Mouse (Mus musculus) lung, adult 2 months (tissue): ENCODE data around the gene Lmtk2.

Source experiments
- CTCF ChIP-seq: fragments of 200-500 bp; IDR thresholded peaks from 2 replicates; pipeline ENCODE4 v1.5.1; 2011; ENCODE audit warnings: mild to moderate bottlenecking, low read length, control low read depth; ENCODE audit not compliant: insufficient read depth
- POLR2A ChIP-seq: fragments of 200-500 bp; IDR thresholded peaks from 2 replicates; pipeline ENCODE4 v1.6.1; 2011; ENCODE audit warnings: low read depth, mild to moderate bottlenecking, control low read depth, low read length, borderline replicate concordance; ENCODE audit errors: extremely low read depth

DNA sequence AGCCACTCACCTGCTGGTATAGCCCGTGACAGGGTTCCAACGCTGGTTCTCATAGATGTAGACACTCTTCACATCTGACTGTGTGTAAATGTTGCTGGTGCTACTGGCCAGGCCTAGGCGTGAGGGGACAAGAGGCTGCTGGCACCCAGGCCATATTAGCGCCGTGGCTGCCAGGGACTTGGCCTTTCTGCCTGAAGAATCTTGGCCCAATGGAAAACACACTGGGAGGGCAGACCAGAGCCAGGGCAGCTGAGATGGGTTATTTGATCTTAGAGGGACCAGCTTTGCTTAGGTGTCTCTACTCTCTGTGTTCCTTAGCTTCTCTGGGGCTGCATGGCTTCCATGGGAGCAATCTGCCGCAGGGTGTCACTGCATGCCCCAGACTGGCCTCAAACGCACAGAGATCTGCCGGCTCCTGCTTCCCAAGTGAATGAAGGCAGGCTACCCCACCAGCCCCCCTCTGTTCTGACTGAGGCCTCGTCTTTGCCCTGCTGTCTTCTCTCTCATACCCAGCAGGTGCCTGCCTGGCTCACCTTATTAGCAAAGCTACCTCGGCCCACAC lies 103.2 kb downstream of the Lmtk2 start:
- no peak for TF ChIP-seq CTCF
- TF ChIP-seq POLR2A: no peak
